Mouse (Mus musculus) gastrocnemius, adult 18-20 months (tissue): ENCODE data around the gene Vmn2r19. TPM values are rescaled to one million over a fixed set of nuclear protein-coding genes. Genes with fewer than 3 reads are reported as not detected.

Experiments
- total RNA-seq, 2 experiments: library from RNA; stranded (reverse); gene quantifications; 2 replicates each; pipeline ENCODE4 v1.2.3; 2021

Vmn2r19 gene
- total RNA-seq, 2 experiments from 2014 or later, result not detected

Other genes with a start within 250 kb of the Vmn2r19 start
- gene Clec4a2, start 201.9 kb upstream of the Vmn2r19 start, total RNA-seq, result 1 to 10 TPM in 1 of 2 experiments, under 1 TPM in 1; 0.59 to 1.7 TPM
- gene Clec4b2, start 135.4 kb upstream of the Vmn2r19 start, total RNA-seq, result not detected
- under 1 TPM in 1 of 2 experiments, not detected in 1; 0.32 TPM for gene Clec4n, start 78.5 kb upstream of the Vmn2r19 start, total RNA-seq
- not detected for gene Clec4d, start 46.2 kb upstream of the Vmn2r19 start, total RNA-seq
- not detected for gene Clec4e, start 18.5 kb upstream of the Vmn2r19 start, total RNA-seq
- gene Vmn2r20, start 109.8 kb downstream of the Vmn2r19 start, total RNA-seq, result not detected
- not detected for gene Vmn2r21, start 225.1 kb downstream of the Vmn2r19 start, total RNA-seq